Mouse (Mus musculus) liver, embryonic 14 days (tissue): ENCODE results near the gene Olfr1350. TPM values are rescaled to one million over a fixed set of nuclear protein-coding genes. Genes with fewer than 3 reads are reported as not detected.

Experiments
- polyA plus RNA-seq: library from polyadenylated mRNA; depleted of rRNA; stranded (reverse); fragments of >200 nt; gene quantifications from 2 replicates; pipeline ENCODE4 v1.2.3, GENCODE M21; 2012; rRNA removed

Olfr1350 gene
- polyA plus RNA-seq: not detected in 2 replicates

GRCm38 (mm10) chr7:6564541-6564940 is at the start of gene Olfr1350:
Gene Olfr1350, plus strand, starts transcription at chr7:6564841.

GRCm38 (mm10) chr7:6522850-6523249 is 41.8 kb upstream of the Olfr1350 start, which contains the start of gene Olfr1349:
Gene Olfr1349, minus strand, starts transcription at chr7:6522950.

Other genes with a start within 250 kb of the Olfr1350 start
- gene Zfp583, start 233.6 kb upstream of the Olfr1350 start, polyA plus RNA-seq: 0.62 and 0.70 TPM in 2 replicates
- gene Gm3854, start 221.1 kb upstream of the Olfr1350 start, polyA plus RNA-seq: 0.17 and 0.20 TPM in 2 replicates
- gene Zfp78, start 201.6 kb upstream of the Olfr1350 start, polyA plus RNA-seq: 0.52 and 0.76 TPM in 2 replicates
- 0.78 and 1.0 TPM in 2 replicates for gene Zfp28, start 181.5 kb upstream of the Olfr1350 start, polyA plus RNA-seq
- gene Smim17, start 166.1 kb upstream of the Olfr1350 start, polyA plus RNA-seq: 0.11 TPM in 1 of 2 replicates, not detected in the other
- gene Gm20715, start 154.6 kb upstream of the Olfr1350 start, polyA plus RNA-seq: 0.01 TPM in 1 of 2 replicates, not detected in the other
- not detected in 2 replicates for gene Olfr1344, start 126.2 kb upstream of the Olfr1350 start, polyA plus RNA-seq
- gene Olfr1336, start 108.7 kb upstream of the Olfr1350 start, polyA plus RNA-seq: not detected in 2 replicates
- gene Olfr1346, start 97.7 kb upstream of the Olfr1350 start, polyA plus RNA-seq: not detected in 2 replicates
- not detected in 2 replicates for gene Olfr5, start 77.9 kb upstream of the Olfr1350 start, polyA plus RNA-seq
- gene Olfr1347, start 65.1 kb upstream of the Olfr1350 start, polyA plus RNA-seq: not detected in 2 replicates
- gene Olfr1348, start 56.1 kb upstream of the Olfr1350 start, polyA plus RNA-seq: not detected in 2 replicates
- gene Olfr1349, start 41.9 kb upstream of the Olfr1350 start, polyA plus RNA-seq: not detected in 2 replicates
- 4.9 and 5.3 TPM in 2 replicates for gene Zim1, start 131.6 kb downstream of the Olfr1350 start, polyA plus RNA-seq
- gene Peg3, start 165.6 kb downstream of the Olfr1350 start, polyA plus RNA-seq: 21.3 and 21.7 TPM in 2 replicates
- 1.9 and 2.2 TPM in 2 replicates for gene Usp29, start 165.7 kb downstream of the Olfr1350 start, polyA plus RNA-seq